Mouse (Mus musculus): ENCODE results near the gene Amigo1.

The Amigo1 gene

DNA sequence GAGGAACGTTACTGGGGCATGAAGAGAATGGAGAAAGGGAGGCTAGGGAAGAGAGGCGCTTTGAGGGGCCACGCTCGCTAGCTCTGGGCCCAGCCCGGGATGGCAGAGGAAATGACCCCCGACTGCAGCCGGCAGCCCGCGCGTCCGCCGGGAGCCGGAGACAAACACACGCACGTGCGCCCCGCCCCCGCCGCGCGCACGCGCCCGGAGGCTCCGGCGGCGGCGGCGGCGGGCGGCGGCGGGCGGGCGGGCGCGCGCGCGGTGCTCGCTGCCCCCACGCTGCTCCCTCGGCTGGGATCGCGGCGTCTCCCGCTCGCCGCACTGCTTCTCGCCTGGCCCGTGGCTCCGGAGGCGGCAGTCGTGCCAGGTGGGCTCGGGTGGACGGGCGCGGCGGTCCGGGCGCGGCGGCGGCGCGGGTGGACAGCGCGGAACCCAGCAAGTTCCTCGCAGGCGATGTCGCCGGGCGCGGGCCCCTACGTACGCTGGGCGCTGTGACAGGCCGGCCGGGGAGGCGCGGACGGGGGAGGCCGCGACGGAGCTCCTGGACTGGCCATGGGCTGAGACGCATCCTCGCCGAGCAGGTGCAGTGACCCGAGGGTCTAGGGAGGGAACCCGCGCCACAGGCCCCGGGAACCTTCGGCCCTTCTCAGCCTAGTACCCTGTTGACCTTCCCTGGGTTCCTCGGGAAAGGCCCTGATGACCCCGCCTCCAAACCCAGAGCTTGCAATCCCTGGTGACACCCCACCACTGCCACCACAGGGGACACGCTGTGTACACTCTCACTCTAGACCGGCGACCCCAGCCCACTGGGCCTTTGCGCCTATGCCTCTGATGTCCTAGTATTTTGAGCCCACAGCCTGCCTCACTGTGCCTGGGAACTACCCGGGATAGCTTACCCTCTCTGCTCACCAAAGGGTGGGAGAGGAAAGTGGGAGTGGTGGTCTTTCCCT is at the start of gene Amigo1:
Amigo1 (plus strand) TSS at position 238 of the 950 bp plus-strand sequence.
- no peak for DNase-seq (ENCODE audit: low spot score)

- no peak for DNase-seq (ENCODE audit: low spot score)
These were observed 47.0 kb upstream of the Amigo1 start for GRCm38 (mm10) chr3:108139113-108139512.

- DNase-seq (ENCODE audit: low spot score) = no peak
These were observed 45.3 kb upstream of the Amigo1 start for GRCm38 (mm10) chr3:108140786-108141185.

- peak; percentile 91 for DNase-seq (ENCODE audit: low spot score)
These were observed 40.3 kb upstream of the Amigo1 start, which contains the start of gene Gnai3 for GRCm38 (mm10) chr3:108145534-108146445. TSS of gene Gnai3 (minus strand) at chr3:108146146.

GRCm38 (mm10) chr3:108146671-108147070 is 39.5 kb upstream of the Amigo1 start:
- DNase-seq (ENCODE audit: low spot score) = no peak

DNA sequence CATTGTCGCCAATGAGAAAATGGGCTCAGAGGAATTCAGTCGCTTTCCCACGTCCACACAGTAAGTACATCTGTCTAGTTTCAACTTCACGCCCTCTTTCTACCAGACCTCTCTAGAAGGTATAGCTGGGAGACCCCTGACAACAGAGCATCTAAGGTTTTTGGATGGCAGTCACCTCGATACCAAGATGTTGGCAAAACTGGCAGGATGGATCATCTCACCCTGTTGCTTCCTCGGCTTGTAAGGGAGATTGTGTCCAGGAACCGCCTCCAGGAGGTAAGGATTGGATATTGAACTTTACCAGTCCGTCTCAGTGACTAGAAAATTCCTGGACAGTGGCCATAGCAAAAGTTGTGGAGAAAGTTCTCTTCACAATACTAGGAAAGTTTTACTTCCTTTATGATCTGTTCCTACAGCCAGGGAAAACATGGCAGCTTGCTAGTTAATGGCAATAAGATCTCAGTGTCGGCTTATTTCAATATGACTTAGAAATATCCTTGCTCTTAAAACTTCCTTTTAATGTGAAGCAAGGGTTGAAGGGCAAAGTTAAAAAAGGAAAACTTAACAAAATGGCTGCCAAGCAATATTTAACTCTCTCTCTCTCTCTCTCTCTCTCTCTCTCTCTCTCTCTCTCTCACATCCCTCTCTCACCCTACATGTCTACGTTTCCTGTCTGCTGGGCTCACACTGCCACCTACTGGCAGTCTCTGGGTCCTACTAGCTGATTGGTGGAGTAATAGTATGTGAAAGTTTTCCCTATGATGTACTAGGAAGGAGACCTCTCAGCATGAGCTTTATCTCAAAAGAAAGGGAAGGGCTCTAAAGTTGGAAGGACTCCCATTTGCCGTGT is 38.5 kb upstream of the Amigo1 start:
- peak; percentile 93 for DNase-seq (ENCODE audit: low spot score)

- no peak for DNase-seq (ENCODE audit: low spot score)
These were observed 33.8 kb upstream of the Amigo1 start for GRCm38 (mm10) chr3:108152290-108152689.

GRCm38 (mm10) chr3:108154656-108155055 is 31.5 kb upstream of the Amigo1 start, which contains the start of gene Gpr61:
TSS of gene Gpr61 (minus strand) at chr3:108154882.
- DNase-seq (ENCODE audit: low spot score) = peak; percentile 72

- peak; percentile 65 for DNase-seq (ENCODE audit: low spot score)
These were observed 27.6 kb upstream of the Amigo1 start for GRCm38 (mm10) chr3:108158383-108159037.

DNA sequence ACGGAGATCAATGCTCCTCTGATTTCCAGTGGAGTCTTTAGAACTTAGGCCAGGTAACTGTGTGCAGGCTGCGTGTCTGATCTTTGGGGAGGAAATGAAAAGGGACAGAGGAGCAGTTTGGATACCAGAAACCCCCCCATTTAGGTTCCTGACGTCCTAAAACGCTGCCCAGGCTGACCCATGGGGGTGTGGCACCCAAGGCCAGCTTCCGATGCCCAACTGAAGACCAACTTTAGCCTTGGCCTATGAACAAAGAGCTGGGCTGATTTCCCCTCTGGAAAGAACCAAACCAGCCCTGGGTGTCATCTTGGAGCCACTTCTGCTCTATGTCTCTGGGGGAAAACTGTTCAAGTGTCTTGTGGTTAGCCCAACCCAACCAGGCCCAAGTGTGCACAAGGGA is 22.0 kb upstream of the Amigo1 start:
- no peak for DNase-seq (ENCODE audit: low spot score)

DNA sequence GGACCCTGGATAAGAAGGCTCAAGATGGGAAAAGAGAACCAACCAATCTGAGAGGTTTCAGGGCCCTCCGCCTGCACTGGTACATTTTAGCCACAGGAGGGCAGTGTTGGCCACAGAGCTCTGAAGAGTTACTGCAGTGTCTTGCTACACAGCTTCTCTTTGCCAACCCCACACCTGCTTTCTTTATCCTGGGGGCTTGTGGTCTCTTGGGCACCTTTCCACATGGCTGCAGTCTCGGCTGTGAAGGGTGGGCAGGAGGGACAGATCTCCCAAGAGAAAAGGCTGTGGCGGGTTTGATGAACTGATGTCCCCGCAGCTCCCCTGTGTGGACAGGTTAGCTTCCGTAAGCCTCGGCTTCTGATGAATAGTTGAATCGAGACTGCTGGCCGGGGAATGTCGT is 21.3 kb upstream of the Amigo1 start:
- peak; percentile 89 for DNase-seq (ENCODE audit: low spot score)

DNA sequence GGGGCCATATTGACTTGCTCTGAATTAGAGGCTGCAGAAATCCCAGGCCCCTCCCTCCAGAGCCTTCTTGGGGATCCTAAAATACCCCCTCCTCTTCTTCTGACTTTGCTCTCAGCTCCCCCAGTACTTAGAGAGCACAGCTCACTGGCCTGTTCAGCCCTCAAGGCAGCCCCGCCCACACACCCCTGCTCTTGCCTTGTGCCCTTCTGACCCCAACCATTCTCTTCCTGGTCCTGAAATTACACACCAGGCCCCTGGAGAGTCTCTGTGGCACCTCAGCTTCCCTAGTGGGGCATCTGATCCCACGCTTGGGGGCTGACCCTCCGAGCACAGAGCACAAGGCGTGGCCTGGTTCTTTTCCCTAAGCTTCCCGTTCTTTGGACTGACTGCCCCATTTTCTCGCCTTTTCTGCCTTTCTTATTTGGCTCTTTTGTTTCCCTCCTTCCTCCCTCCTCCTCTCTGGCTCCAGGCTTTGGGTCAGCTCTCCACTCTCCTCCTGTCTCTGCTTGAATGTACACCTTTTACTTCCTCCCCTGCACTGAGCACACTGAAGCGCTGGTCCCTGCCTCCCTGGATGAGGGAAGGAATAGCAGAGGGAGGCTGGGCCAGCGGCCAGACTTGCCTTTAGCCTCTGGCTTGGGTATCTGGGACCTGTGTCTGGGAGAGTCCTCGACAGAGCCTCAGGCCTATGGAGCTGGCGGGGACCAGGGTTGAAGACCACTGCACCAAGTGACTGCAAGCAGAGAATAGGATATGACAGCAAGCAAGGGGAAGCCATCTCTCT is 20.4 kb upstream of the Amigo1 start:
- DNase-seq (ENCODE audit: low spot score) = no peak

GRCm38 (mm10) chr3:108166486-108167211 is 19.5 kb upstream of the Amigo1 start:
- DNase-seq (ENCODE audit: low spot score) = peak; percentile 76

- no peak for DNase-seq (ENCODE audit: low spot score)
These were observed 18.6 kb upstream of the Amigo1 start for GRCm38 (mm10) chr3:108167499-108167898.

- DNase-seq (ENCODE audit: low spot score) = no peak
These were observed 16.9 kb upstream of the Amigo1 start for GRCm38 (mm10) chr3:108169199-108169598.

- DNase-seq (ENCODE audit: low spot score) = peak; percentile 79
These were observed 11.2 kb upstream of the Amigo1 start for GRCm38 (mm10) chr3:108174672-108175531.

DNA sequence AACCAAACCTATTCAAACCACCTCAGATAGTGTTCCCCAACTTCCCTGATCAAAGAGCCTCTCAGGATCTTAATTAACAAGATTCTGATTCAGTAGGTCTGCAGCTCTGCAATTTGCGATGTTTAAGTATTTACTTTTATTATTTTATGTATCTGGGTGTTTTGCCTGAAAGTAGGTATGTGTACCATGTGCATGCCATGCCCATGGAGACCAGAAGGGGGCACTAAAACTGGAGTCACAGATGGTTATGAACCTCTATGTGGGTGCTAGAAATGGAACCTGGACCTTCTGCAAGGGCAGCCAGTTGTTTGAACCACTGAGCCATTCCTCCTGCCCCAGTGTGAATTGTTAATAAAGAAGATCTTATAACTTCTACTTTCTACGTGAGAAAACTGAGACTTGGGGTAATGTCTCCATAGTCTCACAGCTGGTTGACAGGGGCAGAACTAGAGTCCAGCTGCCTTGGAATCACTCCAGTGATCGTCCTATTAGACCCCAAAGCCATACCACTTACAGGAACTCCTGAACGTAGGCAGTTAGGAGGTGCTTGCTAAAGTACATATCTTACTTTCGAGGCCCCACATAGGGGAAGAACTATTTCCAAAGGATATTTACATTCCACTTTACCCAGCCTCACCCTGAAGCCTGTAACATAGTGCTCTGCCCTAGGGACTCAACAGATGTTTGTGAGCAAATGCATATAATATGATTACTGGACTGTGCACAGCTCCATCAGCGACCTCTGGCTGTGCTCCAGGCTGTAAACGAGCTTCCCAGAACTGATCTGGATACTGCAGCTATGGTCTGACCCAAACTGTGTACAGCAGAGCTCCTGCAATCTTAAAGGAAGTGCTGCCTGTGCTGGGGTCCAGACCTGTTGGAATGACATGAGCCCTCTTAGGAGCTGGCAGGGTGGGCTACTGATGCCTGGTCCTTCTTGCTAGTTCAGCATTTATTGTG is 7.1 kb upstream of the Amigo1 start:
- no peak for DNase-seq (ENCODE audit: low spot score)

Data from layer of hippocampus, adult 11-12 months (tissue).